Mouse (Mus musculus): ENCODE results near the gene Tlr9.

DNA sequence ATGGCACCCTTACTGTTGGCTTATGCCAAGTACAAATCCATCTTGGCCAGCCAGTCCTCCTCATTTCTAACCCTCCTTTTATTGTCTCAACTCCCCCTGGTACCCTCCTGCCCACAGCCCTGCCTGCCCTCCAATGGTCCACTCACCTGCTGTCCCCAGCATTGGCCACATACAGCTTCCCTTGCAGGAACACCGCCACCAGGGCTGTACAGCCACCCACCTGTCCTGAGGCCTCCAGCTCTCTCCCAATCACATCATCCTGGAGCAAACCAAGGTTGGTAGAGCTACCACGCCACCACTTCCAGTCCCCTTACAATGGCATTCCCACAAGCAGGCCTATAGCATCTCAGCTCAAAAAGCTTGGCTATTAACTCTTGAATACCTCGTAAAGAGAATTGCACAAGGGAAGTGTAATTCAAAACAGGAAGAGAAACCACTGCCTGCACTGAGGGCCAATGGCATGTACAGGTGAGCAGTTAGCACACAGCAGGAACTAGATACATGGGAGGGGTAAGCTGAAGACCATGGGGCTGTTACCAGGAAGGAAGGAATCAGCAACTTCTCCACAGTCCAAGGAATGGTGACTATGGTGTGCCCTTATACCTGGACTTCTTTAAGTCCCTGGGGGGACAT lies 25.2 kb upstream of the Tlr9 start:
- TF ChIP-seq CTCF (IDR thresholded peaks at IDR 0.05; ENCODE audit: borderline replicate concordance, control insufficient read depth, extremely low read depth, insufficient read depth, low read length, poor library complexity), result no peak
- TF ChIP-seq POLR2A (IDR thresholded peaks at IDR 0.05; ENCODE audit: control insufficient read depth, extremely low read depth, insufficient read depth, low read length, poor library complexity), result no peak
